Mouse (Mus musculus): Measurements from ENCODE around the gene Rpusd2. TPM values are rescaled to one million over a fixed set of nuclear protein-coding genes. Genes with fewer than 3 reads are reported as not detected.

The Rpusd2 gene
- polyA plus RNA-seq, 1 experiment from 2014 or later: 5.0 TPM

DNA sequence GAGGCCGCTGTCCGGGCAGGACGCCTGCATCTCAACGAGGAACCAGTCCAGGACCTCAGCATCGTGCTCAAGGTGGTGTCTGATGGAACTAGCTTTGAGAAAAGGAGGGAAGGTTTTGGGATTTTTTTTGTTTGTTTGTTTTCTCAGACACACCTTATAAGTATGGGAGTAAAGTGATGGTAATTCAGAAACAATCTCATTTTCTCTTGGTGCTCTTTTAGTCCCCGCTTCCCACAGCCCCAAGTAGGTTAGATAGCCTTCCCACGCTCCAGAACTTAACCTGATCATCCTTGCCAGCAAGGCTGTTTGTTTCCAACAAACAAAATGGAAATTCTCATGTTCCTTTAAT lies 781 bp downstream of the Rpusd2 start:
- Histone ChIP-seq H3K9me3 (replicated peaks) (no peaks in the 10 kb centered on the region), H3K4me2 (peak overlapping the region; percentile 86), H3K27ac (ENCODE audit: poor library complexity, severe bottlenecking) (peak overlapping the region; percentile 96), H3K36me3 (peaks cover 29% of the 10 kb centered on the region), H3K4me3 (peak overlapping the region; percentile 99), H3K27me3 (replicated peaks) (no peaks in the 10 kb centered on the region), H3K4me1 (replicated peaks) (peaks cover 6% of the 10 kb centered on the region), H3K9ac (peak overlapping the region; percentile 93)
- WGBS: 9% methylated on average over 7 of the region's 7 CpGs
- no peak for ATAC-seq (ENCODE audit: insufficient number of reproducible peaks, low FRiP score)

DNA sequence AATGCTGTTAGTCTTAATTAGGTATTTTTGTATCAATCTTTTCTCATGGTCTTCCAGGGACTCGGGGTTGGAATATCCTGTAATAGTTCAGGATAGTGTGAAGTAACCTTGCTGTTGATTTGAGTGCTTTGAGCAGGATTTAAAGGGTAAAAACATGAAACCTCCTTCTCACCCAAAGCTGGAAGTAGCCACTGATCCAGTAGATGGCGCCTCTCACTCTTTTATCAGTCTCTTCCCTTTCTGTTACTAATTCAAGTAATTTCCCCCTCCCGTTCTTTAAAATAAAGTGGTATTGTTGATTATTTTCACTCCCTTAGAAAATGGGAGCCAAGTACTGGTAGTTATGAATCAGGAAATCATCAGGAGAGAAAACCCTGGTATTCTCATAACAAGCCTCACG lies 6.3 kb downstream of the Rpusd2 start:
- WGBS: 52% methylated on average over 4 of the region's 4 CpGs
- H3K9ac ChIP-seq: no peak overlapping the region
- no peak for ATAC-seq (ENCODE audit: insufficient number of reproducible peaks, low FRiP score)
- no peaks in the 10 kb centered on the region for H3K9me3 ChIP-seq (replicated peaks)
- no peak overlapping the region for H3K4me3 ChIP-seq
- no peak overlapping the region for H3K27ac ChIP-seq (ENCODE audit: poor library complexity, severe bottlenecking)
- no peak overlapping the region for H3K4me2 ChIP-seq
- H3K36me3 ChIP-seq: peaks cover 34% of the 10 kb centered on the region
- peaks cover 3% of the 10 kb centered on the region for H3K4me1 ChIP-seq (replicated peaks)
- no peaks in the 10 kb centered on the region for H3K27me3 ChIP-seq (replicated peaks)

DNA sequence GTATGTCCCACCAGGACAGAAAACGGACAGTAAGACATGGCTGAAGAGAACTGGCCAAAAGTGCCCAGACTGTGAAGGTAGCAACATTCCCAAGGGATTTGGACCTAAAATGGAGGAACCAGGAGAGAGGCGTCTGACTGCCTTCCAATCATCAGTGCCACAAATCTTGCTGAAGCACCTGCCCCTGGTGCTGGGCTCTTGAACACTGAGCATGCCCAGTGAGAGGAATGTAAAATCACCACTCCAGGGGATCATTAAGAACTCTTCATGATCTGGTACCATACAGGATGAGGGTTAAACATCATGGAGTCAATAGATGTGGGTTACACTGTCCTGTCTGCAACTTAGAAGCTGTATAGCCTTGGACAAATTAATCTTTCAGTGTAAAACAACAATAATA lies 10.6 kb downstream of the Rpusd2 start:
- no peak overlapping the region for H3K4me2 ChIP-seq
- 74% methylated on average over 2 of the region's 2 CpGs for WGBS
- peaks cover 5% of the 10 kb centered on the region for H3K36me3 ChIP-seq
- no peak for ATAC-seq (ENCODE audit: insufficient number of reproducible peaks, low FRiP score)
- H3K9me3 ChIP-seq (replicated peaks): no peaks in the 10 kb centered on the region
- H3K4me3 ChIP-seq: no peak overlapping the region
- H3K27me3 ChIP-seq (replicated peaks): no peaks in the 10 kb centered on the region
- H3K9ac ChIP-seq: no peak overlapping the region
- no peak overlapping the region for H3K27ac ChIP-seq (ENCODE audit: poor library complexity, severe bottlenecking)
- H3K4me1 ChIP-seq (replicated peaks): 0 out of 2 replicates have a peak, but pooled peaks cover 4% of the 10 kb centered on the region

DNA sequence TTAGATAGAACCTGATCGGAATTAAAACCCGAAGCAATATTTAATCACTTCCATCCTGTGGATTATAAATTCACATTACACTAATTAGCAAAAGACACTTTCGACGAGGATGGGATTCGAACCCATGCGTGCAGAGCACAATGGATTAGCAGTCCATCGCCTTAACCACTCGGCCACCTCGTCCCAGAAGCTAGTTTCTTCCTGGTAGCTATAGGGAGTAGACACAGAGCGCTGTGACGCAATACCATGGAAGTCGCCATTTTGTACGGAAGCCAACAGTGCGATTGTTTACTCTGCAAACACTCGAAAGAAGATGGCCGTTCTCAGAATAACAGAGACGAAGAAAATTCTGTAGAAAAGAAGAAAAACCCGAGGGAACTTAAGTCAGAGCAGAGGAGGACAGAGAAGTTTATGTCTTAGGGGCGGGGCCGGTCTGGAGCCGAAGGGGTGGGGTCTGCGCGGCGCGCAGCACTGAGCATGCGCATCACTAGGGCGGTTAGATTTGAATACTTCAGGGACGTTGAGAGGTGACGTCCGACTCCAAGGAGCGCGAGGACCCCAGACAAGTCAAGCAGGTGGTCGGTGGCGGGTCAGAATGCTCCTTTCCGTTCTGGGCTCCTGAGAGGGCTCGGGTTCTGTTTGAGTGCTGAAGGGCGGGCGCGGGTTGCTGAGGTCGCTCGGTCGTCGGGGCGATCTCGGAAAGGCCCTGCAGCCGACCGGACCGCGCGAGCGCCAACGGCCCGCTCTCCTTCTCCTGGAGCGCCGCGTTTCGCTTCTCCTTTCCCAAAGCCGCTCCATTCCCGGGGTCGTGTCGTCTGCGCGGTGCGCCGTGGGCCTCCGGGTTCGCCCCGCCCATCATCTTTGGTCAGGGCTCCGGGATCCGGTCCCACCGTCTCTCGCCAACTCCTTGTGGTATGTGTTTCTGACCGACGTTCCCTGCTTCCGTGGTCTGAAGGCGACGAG lies 12.3 kb downstream of the Rpusd2 start, which contains the start of gene Knl1:
TSS of gene Knl1 (plus strand) at position 471 of the 963 bp plus-strand sequence.
- WGBS: under 1% methylated on average over 76 of the region's 77 CpGs
- H3K27me3 ChIP-seq (replicated peaks): no peaks in the 10 kb centered on the region
- H3K9me3 ChIP-seq (replicated peaks): no peaks in the 10 kb centered on the region
- H3K4me3 ChIP-seq: peak within 1 kb of the TSS; percentile 92
- H3K9ac ChIP-seq: peak within 1 kb of the TSS; percentile 84
- H3K4me1 ChIP-seq (replicated peaks): peaks cover 7% of the 10 kb centered on the region
- peak within 1 kb of the TSS; percentile 82 for H3K4me2 ChIP-seq
- H3K36me3 ChIP-seq: no peaks in the 10 kb centered on the region
- peak; percentile 97 for ATAC-seq (ENCODE audit: insufficient number of reproducible peaks, low FRiP score)
- H3K27ac ChIP-seq (ENCODE audit: poor library complexity, severe bottlenecking): peak within 1 kb of the TSS; percentile 89

DNA sequence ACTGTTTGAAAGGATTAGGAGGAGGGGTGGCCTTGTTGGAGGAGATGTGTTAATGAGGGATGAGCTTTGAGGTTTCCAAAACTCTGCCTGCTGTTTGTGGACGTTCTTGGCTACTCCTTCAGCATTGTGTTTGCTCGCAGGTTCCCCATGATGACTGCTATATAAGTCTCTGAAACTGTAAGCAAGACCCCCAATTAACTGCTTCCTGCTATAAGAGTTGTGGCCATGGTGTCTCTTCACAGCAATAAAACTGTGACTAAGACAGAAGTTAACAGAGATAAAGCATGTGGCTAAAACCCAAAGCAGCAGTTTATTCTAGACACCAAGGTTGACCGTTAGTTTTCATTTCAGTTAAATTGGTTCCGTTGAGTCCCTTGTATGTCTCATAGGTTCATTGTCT lies 13.3 kb downstream of the Rpusd2 start:
- Histone ChIP-seq H3K4me3 (peak overlapping the region; percentile 92), H3K4me1 (replicated peaks) (peaks cover 7% of the 10 kb centered on the region), H3K27me3 (replicated peaks) (no peaks in the 10 kb centered on the region), H3K27ac (ENCODE audit: poor library complexity, severe bottlenecking) (peak overlapping the region; percentile 89; the same call in 1 of the 2 replicates), H3K36me3 (no peaks in the 10 kb centered on the region), H3K9me3 (replicated peaks) (no peaks in the 10 kb centered on the region), H3K4me2 (peak overlapping the region; percentile 82), H3K9ac (peak overlapping the region; percentile 84)
- no peak for ATAC-seq (ENCODE audit: insufficient number of reproducible peaks, low FRiP score)
- WGBS: 23% methylated on average over 4 of the region's 4 CpGs

DNA sequence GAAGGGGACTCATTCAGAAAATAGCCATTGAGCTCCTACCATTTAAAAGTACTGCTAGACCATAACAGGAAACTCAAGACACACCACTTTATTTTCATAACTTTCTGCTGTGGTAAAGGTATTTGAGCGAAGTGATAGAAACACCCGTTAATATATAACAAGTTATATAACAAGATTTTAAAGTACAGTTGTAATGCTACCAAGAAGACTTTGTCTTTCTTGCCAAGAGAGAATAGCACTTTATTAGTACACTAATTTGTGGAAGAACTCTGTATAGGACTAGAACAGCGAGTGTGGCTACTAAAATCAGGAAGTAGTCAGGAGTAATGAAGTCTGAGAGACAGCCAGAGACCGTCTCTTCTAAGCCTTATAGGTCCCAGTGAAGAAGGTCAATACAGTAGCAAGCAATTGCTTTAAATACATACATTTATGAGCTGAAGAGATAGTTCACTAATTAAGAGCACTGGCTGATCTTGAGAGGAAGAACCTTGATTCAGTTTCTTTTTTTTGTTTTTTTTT lies 15.6 kb downstream of the Rpusd2 start:
- ATAC-seq (ENCODE audit: insufficient number of reproducible peaks, low FRiP score): no peak
- peaks cover 7% of the 10 kb centered on the region for H3K4me1 ChIP-seq (replicated peaks)
- no peak overlapping the region for H3K4me2 ChIP-seq
- H3K36me3 ChIP-seq: no peaks in the 10 kb centered on the region
- 90% methylated on average over 4 of the region's 4 CpGs for WGBS
- no peaks in the 10 kb centered on the region for H3K9me3 ChIP-seq (replicated peaks)
- no peaks in the 10 kb centered on the region for H3K27me3 ChIP-seq (replicated peaks)
- H3K27ac ChIP-seq (ENCODE audit: poor library complexity, severe bottlenecking): no peak overlapping the region
- H3K9ac ChIP-seq: no peak overlapping the region
- H3K4me3 ChIP-seq: no peak overlapping the region

DNA sequence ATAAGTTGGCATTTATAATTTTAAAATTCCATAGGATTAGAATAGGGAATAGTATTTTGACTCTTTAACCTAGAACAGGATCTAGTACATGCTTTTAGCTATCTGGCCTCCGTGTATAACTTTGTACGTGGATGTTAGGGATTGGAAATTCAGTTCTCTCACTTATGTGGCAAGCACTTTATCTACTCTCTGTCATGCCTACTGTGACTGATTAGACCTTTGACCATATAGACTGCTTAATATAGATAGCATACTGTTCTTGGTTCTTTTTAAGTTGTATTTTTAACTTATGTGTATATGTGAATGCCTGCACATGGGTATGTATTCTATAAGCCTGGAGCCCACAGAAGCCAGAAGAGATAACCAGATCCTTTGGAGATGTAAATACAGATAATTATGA lies 25.5 kb downstream of the Rpusd2 start:
- H3K36me3 ChIP-seq: peaks cover 28% of the 10 kb centered on the region
- no peak for ATAC-seq (ENCODE audit: insufficient number of reproducible peaks, low FRiP score)
- 93% methylated on average over 2 of the region's 2 CpGs for WGBS

DNA sequence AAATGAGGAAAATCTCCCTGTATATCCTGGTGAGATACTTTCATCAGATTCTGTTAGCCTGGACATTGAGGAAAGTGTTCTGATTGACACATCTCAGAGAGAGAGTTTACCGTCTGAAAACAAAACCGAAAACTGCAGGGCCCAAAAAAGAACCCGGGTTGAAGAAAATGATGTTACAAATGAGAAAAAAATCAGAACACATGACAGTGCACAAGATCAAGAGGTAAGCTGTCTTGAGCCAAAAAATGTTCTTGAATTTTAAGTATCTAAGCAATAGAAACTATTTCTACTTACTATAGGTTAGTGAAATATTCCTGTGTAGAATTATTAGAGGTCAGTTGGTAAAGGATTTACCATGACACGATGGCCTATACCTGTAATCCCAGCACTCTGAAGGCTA lies 37.8 kb downstream of the Rpusd2 start:
- H3K4me3 ChIP-seq: no peak overlapping the region
- peaks cover 22% of the 10 kb centered on the region for H3K36me3 ChIP-seq
- H3K27me3 ChIP-seq (replicated peaks): no peaks in the 10 kb centered on the region
- H3K27ac ChIP-seq (ENCODE audit: poor library complexity, severe bottlenecking): no peak overlapping the region
- H3K4me2 ChIP-seq: no peak overlapping the region
- no peak overlapping the region for H3K9ac ChIP-seq
- H3K9me3 ChIP-seq (replicated peaks): no peaks in the 10 kb centered on the region
- 95% methylated on average over 4 of the region's 4 CpGs for WGBS
- H3K4me1 ChIP-seq (replicated peaks): no peaks in the 10 kb centered on the region
- ATAC-seq (ENCODE audit: insufficient number of reproducible peaks, low FRiP score): no peak

More for the DNA sequence above, 25.5 kb downstream of the Rpusd2 start:
- Histone ChIP-seq H3K9me3 (replicated peaks) (no peaks in the 10 kb centered on the region), H3K27me3 (replicated peaks) (no peaks in the 10 kb centered on the region), H3K9ac (no peak overlapping the region), H3K4me2 (no peak overlapping the region), H3K27ac (ENCODE audit: poor library complexity, severe bottlenecking) (no peak overlapping the region), H3K4me1 (replicated peaks) (no peaks in the 10 kb centered on the region), H3K4me3 (no peak overlapping the region)

DNA sequence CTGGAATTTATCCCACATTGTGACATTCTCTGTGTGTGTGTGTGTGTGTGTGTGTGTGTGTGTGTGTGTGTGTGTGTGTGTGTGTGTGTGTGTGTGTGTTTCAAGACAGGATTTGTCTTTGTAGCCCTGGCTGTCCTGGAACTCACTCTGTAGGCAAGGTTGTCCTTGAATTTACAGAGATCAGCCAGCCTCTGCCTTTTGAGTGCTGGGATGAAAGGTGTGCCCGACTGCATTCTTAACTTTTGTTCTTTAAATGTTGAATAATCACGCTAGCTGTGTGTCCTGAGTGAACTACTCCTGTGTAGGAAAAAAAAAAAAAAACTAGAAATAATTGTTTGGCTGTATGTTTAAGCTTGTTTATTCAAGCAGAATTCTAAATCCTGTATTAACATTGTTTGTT lies 51.6 kb downstream of the Rpusd2 start:
- H3K4me1 ChIP-seq (replicated peaks): no peaks in the 10 kb centered on the region
- no peaks in the 10 kb centered on the region for H3K9me3 ChIP-seq (replicated peaks)
- no peak overlapping the region for H3K27ac ChIP-seq (ENCODE audit: poor library complexity, severe bottlenecking)
- 91% methylated on average over 2 of the region's 2 CpGs for WGBS
- H3K27me3 ChIP-seq (replicated peaks): no peaks in the 10 kb centered on the region
- peaks cover 39% of the 10 kb centered on the region for H3K36me3 ChIP-seq
- H3K9ac ChIP-seq: no peak overlapping the region
- ATAC-seq (ENCODE audit: insufficient number of reproducible peaks, low FRiP score): no peak
- no peak overlapping the region for H3K4me2 ChIP-seq
- H3K4me3 ChIP-seq: no peak overlapping the region

All from heart, embryonic 12.5 days (tissue).